Mouse (Mus musculus): Measurements from ENCODE around the gene Fbxl19. TPM values are rescaled to one million over a fixed set of nuclear protein-coding genes. Genes with fewer than 3 reads are reported as not detected.

Gene Fbxl19
- polyA plus RNA-seq, 1 experiment from 2014 or later, result 11.4 TPM

- Histone ChIP-seq H3K4me2 (replicated peaks) (no peak overlapping the region), H3K27me3 (no peaks in the 10 kb centered on the region), H3K4me3 (no peak overlapping the region), H3K9ac (peak overlapping the region; percentile 32), H3K9me3 (replicated peaks) (no peaks in the 10 kb centered on the region), H3K36me3 (peaks cover 37% of the 10 kb centered on the region), H3K27ac (no peak overlapping the region), H3K4me1 (peaks cover 10% of the 10 kb centered on the region)
- 70% methylated on average over 15 of the region's 15 CpGs for WGBS
- ATAC-seq (ENCODE audit: low FRiP score), result no peak
These were observed 71.8 kb downstream of the Fbxl19 start for GRCm38 (mm10) chr7:127815954-127816821.

- Histone ChIP-seq H3K27ac (no peak overlapping the region), H3K4me1 (peaks cover 13% of the 10 kb centered on the region), H3K36me3 (peaks cover 30% of the 10 kb centered on the region), H3K4me2 (replicated peaks) (no peak overlapping the region), H3K27me3 (no peaks in the 10 kb centered on the region), H3K4me3 (no peak overlapping the region), H3K9me3 (replicated peaks) (no peaks in the 10 kb centered on the region), H3K9ac (no peak overlapping the region)
- no peak for ATAC-seq (ENCODE audit: low FRiP score)
- WGBS, result 83% methylated on average over 7 of the region's 7 CpGs
These were observed 72.7 kb downstream of the Fbxl19 start for GRCm38 (mm10) chr7:127817053-127817452.

- no peak overlapping the region for H3K4me2 ChIP-seq (replicated peaks)
- no peak for ATAC-seq (ENCODE audit: low FRiP score)
- H3K36me3 ChIP-seq, result peaks cover 23% of the 10 kb centered on the region
- no peaks in the 10 kb centered on the region for H3K27me3 ChIP-seq
- peaks cover 19% of the 10 kb centered on the region for H3K4me1 ChIP-seq
- WGBS, result 94% methylated on average over 5 of the region's 5 CpGs
- H3K9me3 ChIP-seq (replicated peaks), result no peaks in the 10 kb centered on the region
- no peak overlapping the region for H3K9ac ChIP-seq
- H3K27ac ChIP-seq, result no peak overlapping the region
- H3K4me3 ChIP-seq, result no peak overlapping the region
These were observed 73.4 kb downstream of the Fbxl19 start for GRCm38 (mm10) chr7:127817776-127818175.

MicroRNA genes within 50 kb of the gene (microRNA counts, 519-probe panel; counts per million panel counts)
- microRNA mmu-miR-762, result 470 counts per million, percentile 58 among the panel's probes with 10 or more counts

Small RNA genes within 50 kb of the gene (microRNA-seq; reads per million reads assigned to microRNA genes)
- gene Mir762, result not detected

Other genes with a start within 250 kb of the Fbxl19 start
- 90.8 and 96.2 TPM in 2 replicates for gene Srcap, start 232.6 kb upstream of the Fbxl19 start, polyA plus RNA-seq (2016; fragmentation: Nextera tagmentation; extraction: Ambion mirVana)
- gene Gm42715, start 225.0 kb upstream of the Fbxl19 start, polyA plus RNA-seq (2016; fragmentation: Nextera tagmentation; extraction: Ambion mirVana), result 16.7 and 16.9 TPM in 2 replicates
- gene Tmem265, start 183.2 kb upstream of the Fbxl19 start, polyA plus RNA-seq (2016; fragmentation: Nextera tagmentation; extraction: Ambion mirVana), result 5.4 and 6.3 TPM in 2 replicates
- gene Phkg2, start 171.2 kb upstream of the Fbxl19 start, polyA plus RNA-seq (2016; fragmentation: Nextera tagmentation; extraction: Ambion mirVana), result 49.1 and 50.8 TPM in 2 replicates
- gene Ccdc189, start 155.9 kb upstream of the Fbxl19 start, polyA plus RNA-seq (2016; fragmentation: Nextera tagmentation; extraction: Ambion mirVana), result 13.0 and 17.0 TPM in 2 replicates
- gene Rnf40, start 155.8 kb upstream of the Fbxl19 start, polyA plus RNA-seq (2016; fragmentation: Nextera tagmentation; extraction: Ambion mirVana), result 67.3 and 75.4 TPM in 2 replicates
- gene Zfp629, start 128.7 kb upstream of the Fbxl19 start, polyA plus RNA-seq (2016; fragmentation: Nextera tagmentation; extraction: Ambion mirVana), result 35.8 and 37.2 TPM in 2 replicates
- gene Bcl7c, start 35.6 kb upstream of the Fbxl19 start, polyA plus RNA-seq (2016; fragmentation: Nextera tagmentation; extraction: Ambion mirVana), result 87.4 and 103 TPM in 2 replicates
- 10.2 and 12.4 TPM in 2 replicates for gene Ctf1, start 31.8 kb upstream of the Fbxl19 start, polyA plus RNA-seq (2016; fragmentation: Nextera tagmentation; extraction: Ambion mirVana)
- gene Ctf2, start 12.4 kb upstream of the Fbxl19 start, polyA plus RNA-seq (2016; fragmentation: Nextera tagmentation; extraction: Ambion mirVana), result 0.21 TPM in 1 of 2 replicates, not detected in the other
- 9.6 and 10.0 TPM in 2 replicates for gene Orai3, start 25.3 kb downstream of the Fbxl19 start, polyA plus RNA-seq (2016; fragmentation: Nextera tagmentation; extraction: Ambion mirVana)
- 19.8 and 23.4 TPM in 2 replicates for gene Setd1a, start 32.1 kb downstream of the Fbxl19 start, polyA plus RNA-seq (2016; fragmentation: Nextera tagmentation; extraction: Ambion mirVana)
- gene Gm49388, start 41.1 kb downstream of the Fbxl19 start, polyA plus RNA-seq (2016; fragmentation: Nextera tagmentation; extraction: Ambion mirVana), result not detected in 2 replicates
- gene Hsd3b7, start 56.1 kb downstream of the Fbxl19 start, polyA plus RNA-seq (2016; fragmentation: Nextera tagmentation; extraction: Ambion mirVana), result 8.6 and 8.8 TPM in 2 replicates
- gene Stx4a, start 79.8 kb downstream of the Fbxl19 start, polyA plus RNA-seq (2016; fragmentation: Nextera tagmentation; extraction: Ambion mirVana), result 28.1 and 32.1 TPM in 2 replicates
- 20.0 and 20.5 TPM in 2 replicates for gene Stx1b, start 80.0 kb downstream of the Fbxl19 start, polyA plus RNA-seq (2016; fragmentation: Nextera tagmentation; extraction: Ambion mirVana)
- 19.7 and 20.9 TPM in 2 replicates for gene Zfp646, start 131.7 kb downstream of the Fbxl19 start, polyA plus RNA-seq (2016; fragmentation: Nextera tagmentation; extraction: Ambion mirVana)
- 37.4 and 37.5 TPM in 2 replicates for gene Zfp668, start 132.3 kb downstream of the Fbxl19 start, polyA plus RNA-seq (2016; fragmentation: Nextera tagmentation; extraction: Ambion mirVana)
- 0.77 and 0.98 TPM in 2 replicates for gene Prss53, start 146.4 kb downstream of the Fbxl19 start, polyA plus RNA-seq (2016; fragmentation: Nextera tagmentation; extraction: Ambion mirVana)
- gene Gm21974, start 150.9 kb downstream of the Fbxl19 start, polyA plus RNA-seq (2016; fragmentation: Nextera tagmentation; extraction: Ambion mirVana), result not detected in 2 replicates
- gene Vkorc1, start 151.1 kb downstream of the Fbxl19 start, polyA plus RNA-seq (2016; fragmentation: Nextera tagmentation; extraction: Ambion mirVana), result 64.2 and 66.7 TPM in 2 replicates
- gene Bckdk, start 159.5 kb downstream of the Fbxl19 start, polyA plus RNA-seq (2016; fragmentation: Nextera tagmentation; extraction: Ambion mirVana), result 74.4 and 75.1 TPM in 2 replicates
- gene Kat8, start 168.0 kb downstream of the Fbxl19 start, polyA plus RNA-seq (2016; fragmentation: Nextera tagmentation; extraction: Ambion mirVana), result 49.6 and 50.9 TPM in 2 replicates
- 4.2 and 7.3 TPM in 2 replicates for gene Prss8, start 185.6 kb downstream of the Fbxl19 start, polyA plus RNA-seq (2016; fragmentation: Nextera tagmentation; extraction: Ambion mirVana)
- gene Prss36, start 202.2 kb downstream of the Fbxl19 start, polyA plus RNA-seq (2016; fragmentation: Nextera tagmentation; extraction: Ambion mirVana), result 10.4 and 12.0 TPM in 2 replicates
- gene Fus, start 222.9 kb downstream of the Fbxl19 start, polyA plus RNA-seq (2016; fragmentation: Nextera tagmentation; extraction: Ambion mirVana), result 502 and 538 TPM in 2 replicates
- 6.4 and 9.4 TPM in 2 replicates for gene Pycard, start 249.3 kb downstream of the Fbxl19 start, polyA plus RNA-seq (2016; fragmentation: Nextera tagmentation; extraction: Ambion mirVana)